Mouse (Mus musculus) spleen, adult 2 months (tissue): Measurements from ENCODE around the gene Fev. TPM values are rescaled to one million over a fixed set of nuclear protein-coding genes. Genes with fewer than 3 reads are reported as not detected.

ENCODE experiments used
- DNase-seq, 2 experiments: peaks; one replicate each; pipeline versions ENCODE4 v3.0.0 to v3.0.0-alpha.2; 2012 to 2021; ENCODE audit warnings: low spot score in 2 of 2, low read depth in 1 of 2
- H3K27ac ChIP-seq: fragments of 200-500 bp; 2 replicates; pipeline ENCODE4 v1.5.1; 2012; ENCODE audit warnings: low read length, inconsistent platforms; ENCODE audit not compliant: insufficient read depth
- H3K27me3 ChIP-seq: fragments of 200-500 bp; 2 replicates; pipeline ENCODE4 v1.6.1; 2012; ENCODE audit warnings: mild to moderate bottlenecking, moderate library complexity, low read length, inconsistent platforms; ENCODE audit not compliant: control insufficient read depth, insufficient read depth
- H3K36me3 ChIP-seq: fragments of 200-500 bp; 2 replicates; pipeline ENCODE4 v1.6.1; 2012; ENCODE audit warnings: mild to moderate bottlenecking, low read length, inconsistent platforms; ENCODE audit not compliant: control insufficient read depth, insufficient read depth
- H3K4me1 ChIP-seq: fragments of 200-500 bp; 2 replicates; pipeline ENCODE4 v1.6.1; 2011; ENCODE audit warnings: inconsistent platforms; ENCODE audit not compliant: control insufficient read depth, insufficient read depth, insufficient read length
- H3K4me3 ChIP-seq: fragments of 200-500 bp; 2 replicates; pipeline ENCODE4 v1.5.1; 2011; ENCODE audit warnings: mild to moderate bottlenecking, inconsistent platforms; ENCODE audit not compliant: insufficient read depth, insufficient read length; ENCODE audit errors: extremely low read depth
- CTCF ChIP-seq: fragments of 200-500 bp; IDR thresholded peaks from 2 replicates; pipeline ENCODE4 v1.5.1; 2011; ENCODE audit warnings: mild to moderate bottlenecking, inconsistent platforms; ENCODE audit not compliant: insufficient read depth, insufficient read length, insufficient replicate concordance; ENCODE audit errors: extremely low read depth
- POLR2A ChIP-seq: fragments of 200-500 bp; IDR thresholded peaks from 2 replicates; pipeline ENCODE4 v1.6.1; 2011; ENCODE audit warnings: low read depth, low read length, inconsistent platforms
- WGBS: fragments of 180-500 bp; shearing (Covaris S2); methylation state at CpG from one replicate; pipeline ENCODE4 v1.1.7; 2018; 5-methylcytosine and 5-hydroxymethylcytosine counted together
- polyA plus RNA-seq: library from polyadenylated mRNA; depleted of rRNA; stranded (reverse); fragments of >200 nt; gene quantifications from 2 replicates; pipeline ENCODE4 v1.2.3, GENCODE M21; 2012; rRNA removed

Fev gene
- polyA plus RNA-seq, 1 experiment, result 0.08 TPM

- TF ChIP-seq POLR2A (no peak), CTCF (no peak)
- no peak for DNase-seq
- H3K4me1 ChIP-seq, result peaks cover 16% of the 10 kb centered on the region
- WGBS, result 17% methylated on average over 6 of the region's 6 CpGs
- H3K27me3 ChIP-seq, result peaks cover 18% of the 10 kb centered on the region
- H3K4me3 ChIP-seq, result no peak overlapping the region
- no peak overlapping the region for H3K27ac ChIP-seq
- no peaks in the 10 kb centered on the region for H3K36me3 ChIP-seq
These were observed 34.0 kb downstream of the Fev start for GRCm38 (mm10) chr1:74851001-74851775.

DNA sequence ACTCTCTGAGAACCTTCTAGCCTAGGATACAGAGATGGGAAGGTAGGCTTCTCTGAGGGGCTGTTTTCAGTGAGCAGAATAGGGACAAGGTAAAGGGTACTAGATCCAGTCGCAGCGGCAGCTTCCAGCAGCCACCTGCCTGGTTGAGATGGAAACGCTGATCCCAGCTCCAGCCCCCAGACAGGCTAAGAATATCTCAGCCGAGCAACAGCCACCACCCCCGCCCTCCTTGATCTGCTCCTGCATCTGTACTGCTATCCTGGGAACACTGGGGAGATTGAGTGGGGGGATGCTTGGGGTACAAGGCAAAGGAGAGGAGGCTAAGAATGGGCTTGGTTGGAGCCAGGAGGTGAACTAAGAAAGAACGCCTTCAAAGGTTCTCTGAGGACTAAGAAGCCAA, 35.0 kb downstream of the Fev start:
- peaks cover 9% of the 10 kb centered on the region for H3K27me3 ChIP-seq
- no peak for DNase-seq

GRCm38 (mm10) chr1:74848946-74849345, 36.3 kb downstream of the Fev start:
- H3K4me1 ChIP-seq, result no peaks in the 10 kb centered on the region
- no peaks in the 10 kb centered on the region for H3K36me3 ChIP-seq
- 52% methylated on average over 5 of the region's 5 CpGs for WGBS
- no peak for TF ChIP-seq CTCF
- no peak overlapping the region for H3K27ac ChIP-seq
- no peak overlapping the region for H3K4me3 ChIP-seq
- no peak for DNase-seq
- no peaks in the 10 kb centered on the region; the same call in none of the 2 replicates for H3K27me3 ChIP-seq

More for the DNA sequence above, 35.0 kb downstream of the Fev start:
- Histone ChIP-seq H3K27ac (no peak overlapping the region), H3K36me3 (no peaks in the 10 kb centered on the region), H3K4me3 (no peak overlapping the region), H3K4me1 (peaks cover 7% of the 10 kb centered on the region; the same call in 1 of the 2 replicates)
- 25% methylated on average over 6 of the region's 6 CpGs for WGBS
- TF ChIP-seq POLR2A (no peak), CTCF (no peak)

DNA sequence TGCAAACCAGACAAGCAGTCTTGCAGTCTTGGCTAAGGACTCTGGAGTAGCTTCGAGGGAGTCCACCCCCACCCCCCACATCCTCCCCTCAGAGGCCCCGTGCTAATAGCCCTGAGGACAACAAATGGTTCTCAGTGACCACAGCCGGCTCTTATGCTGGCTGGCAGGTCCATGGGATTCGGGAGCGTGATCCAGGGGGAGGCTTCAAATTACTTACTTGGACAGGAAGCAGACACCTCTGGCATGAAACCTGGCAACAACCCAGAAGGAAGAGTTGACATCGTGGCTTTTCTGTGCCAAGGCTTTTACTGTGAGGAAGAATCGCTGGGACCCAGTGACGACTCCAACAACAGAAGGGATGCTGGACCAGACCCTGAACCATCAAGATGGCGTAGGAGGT, 38.9 kb downstream of the Fev start:
- DNase-seq, result no peak
- TF ChIP-seq POLR2A, result no peak
- no peak for TF ChIP-seq CTCF

GRCm38 (mm10) chr1:74843090-74843489, 42.1 kb downstream of the Fev start:
- Histone ChIP-seq H3K27me3 (no peaks in the 10 kb centered on the region), H3K4me1 (no peaks in the 10 kb centered on the region), H3K36me3 (no peaks in the 10 kb centered on the region), H3K4me3 (no peak overlapping the region), H3K27ac (no peak overlapping the region)
- TF ChIP-seq CTCF (no peak), POLR2A (no peak)
- WGBS, result 74% methylated on average over 5 of the region's 5 CpGs
- no peak for DNase-seq

More for the DNA sequence above, 38.9 kb downstream of the Fev start:
- Histone ChIP-seq H3K36me3 (no peaks in the 10 kb centered on the region), H3K27ac (no peak overlapping the region), H3K27me3 (no peaks in the 10 kb centered on the region; the same call in 1 of the 2 replicates), H3K4me3 (no peak overlapping the region), H3K4me1 (no peaks in the 10 kb centered on the region)
- 33% methylated on average over 9 of the region's 9 CpGs for WGBS

DNA sequence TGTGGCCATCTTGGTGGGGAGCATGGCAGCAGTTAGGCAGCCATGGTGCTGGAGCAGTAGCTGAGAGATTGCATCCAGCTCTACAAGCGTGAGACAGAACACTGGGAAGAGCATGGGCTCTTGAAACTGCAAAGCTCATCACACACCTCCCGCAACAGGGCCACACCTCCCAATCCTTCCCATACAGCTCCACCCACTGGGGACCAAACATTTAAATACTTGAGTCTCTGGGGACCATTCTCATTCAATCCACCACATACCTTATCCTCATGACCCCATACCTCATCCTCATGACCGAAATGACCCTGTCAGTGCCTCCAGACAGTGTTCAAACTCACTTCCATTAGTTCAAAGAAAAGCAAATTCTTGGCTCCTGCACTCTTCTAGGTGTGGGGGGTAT, 52.0 kb downstream of the Fev start:
- H3K4me3 ChIP-seq, result no peak overlapping the region
- no peaks in the 10 kb centered on the region for H3K36me3 ChIP-seq
- no peaks in the 10 kb centered on the region for H3K4me1 ChIP-seq
- DNase-seq, result no peak
- H3K27ac ChIP-seq, result no peak overlapping the region
- WGBS, result 85% methylated on average over 3 of the region's 3 CpGs
- H3K27me3 ChIP-seq, result no peaks in the 10 kb centered on the region
- TF ChIP-seq POLR2A (no peak), CTCF (no peak)

Other genes starting within 250 kb of the Fev start
- gene Ttll4, start 223.7 kb downstream of the Fev start, polyA plus RNA-seq, result 10.4 and 13.4 TPM in 2 replicates
- 23.2 and 25.0 TPM in 2 replicates for gene Cyp27a1, start 171.8 kb downstream of the Fev start, polyA plus RNA-seq
- 0.06 and 0.18 TPM in 2 replicates for gene Prkag3, start 136.2 kb downstream of the Fev start, polyA plus RNA-seq
- gene Wnt6, start 113.5 kb downstream of the Fev start, polyA plus RNA-seq, result 1.9 and 2.0 TPM in 2 replicates
- 3.1 and 3.2 TPM in 2 replicates for gene Wnt10a, start 93.9 kb downstream of the Fev start, polyA plus RNA-seq
- gene Cdk5r2, start 30.5 kb downstream of the Fev start, polyA plus RNA-seq, result not detected in 2 replicates
- not detected in 2 replicates for gene Cryba2, start 7.7 kb upstream of the Fev start, polyA plus RNA-seq
- gene Cfap65, start 50.2 kb upstream of the Fev start, polyA plus RNA-seq, result not detected in 2 replicates
- 0.18 and 0.26 TPM in 2 replicates for gene Ihh, start 66.3 kb upstream of the Fev start, polyA plus RNA-seq
- 1.3 TPM in 2 replicates for gene Nhej1, start 239.8 kb upstream of the Fev start, polyA plus RNA-seq
- gene Slc23a3, start 248.5 kb upstream of the Fev start, polyA plus RNA-seq, result 0.30 and 0.50 TPM in 2 replicates